Mouse (Mus musculus) testis, adult 2 months (tissue): Measurements from ENCODE around the gene Chmp2a. TPM values are rescaled to one million over a fixed set of nuclear protein-coding genes. Genes with fewer than 3 reads are reported as not detected.

Experiments used
- H3K27ac ChIP-seq: fragments of 200-500 bp; 2 replicates; pipeline ENCODE4 v1.5.1; 2012; ENCODE audit warnings: low read depth, low read length; ENCODE audit not compliant: control insufficient read depth, insufficient read depth
- H3K27me3 ChIP-seq: fragments of 200-500 bp; 2 replicates; pipeline ENCODE4 v1.6.1; 2012; ENCODE audit warnings: mild to moderate bottlenecking, low read length, moderate library complexity; ENCODE audit not compliant: control insufficient read depth, insufficient read depth
- H3K36me3 ChIP-seq: fragments of 200-500 bp; 2 replicates; pipeline ENCODE4 v1.6.1; 2012; ENCODE audit warnings: mild to moderate bottlenecking, low read length; ENCODE audit not compliant: control insufficient read depth, insufficient read depth
- H3K4me1 ChIP-seq: fragments of 200-500 bp; 2 replicates; pipeline ENCODE4 v1.6.1; 2012; ENCODE audit warnings: low read length; ENCODE audit not compliant: control insufficient read depth, insufficient read depth
- H3K4me3 ChIP-seq: fragments of 200-500 bp; 2 replicates; pipeline ENCODE4 v1.5.1; 2012; ENCODE audit warnings: low read depth, mild to moderate bottlenecking, low read length, moderate library complexity, mixed read lengths; ENCODE audit not compliant: control insufficient read depth
- CTCF ChIP-seq: fragments of 200-500 bp; IDR thresholded peaks from 2 replicates; pipeline ENCODE4 v1.5.1; 2012; ENCODE audit warnings: low read depth, mild to moderate bottlenecking, inconsistent platforms, low read length, moderate library complexity; ENCODE audit not compliant: control insufficient read depth, insufficient read depth, insufficient replicate concordance
- POLR2A ChIP-seq: fragments of 200-500 bp; IDR thresholded peaks from 2 replicates; pipeline ENCODE4 v1.6.1; 2012; ENCODE audit warnings: low read depth, mild to moderate bottlenecking, inconsistent platforms, low read length, moderate library complexity; ENCODE audit not compliant: control insufficient read depth
- polyA plus RNA-seq: library from polyadenylated mRNA; depleted of rRNA; stranded (reverse); fragments of >200 nt; gene quantifications from 2 replicates; pipeline ENCODE4 v1.2.3, GENCODE M21; 2012

Chmp2a gene
- polyA plus RNA-seq, 1 experiment: 107 TPM

DNA sequence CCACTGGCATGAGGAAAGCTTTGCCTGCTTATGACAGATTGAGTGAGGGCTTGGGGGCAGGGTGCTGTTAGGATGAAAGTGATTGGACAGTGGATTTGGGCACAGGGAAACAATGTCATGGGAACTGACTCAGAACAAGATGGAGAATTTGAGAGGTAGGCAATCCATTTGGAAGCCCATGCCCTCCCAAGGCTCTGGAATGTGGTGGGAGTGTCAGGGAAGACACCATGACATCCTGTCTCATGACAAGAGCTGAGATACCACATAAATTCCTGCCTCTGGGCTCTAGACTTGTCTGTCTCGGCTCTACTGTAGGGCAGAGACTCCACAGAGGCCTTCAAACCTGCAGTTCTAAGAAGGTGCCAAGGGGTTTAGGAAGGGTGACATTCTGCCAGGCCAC is 6.6 kb upstream of the Chmp2a start:
- Histone ChIP-seq H3K27me3 (no peaks in the 10 kb centered on the region), H3K4me3 (no peak overlapping the region), H3K27ac (no peak overlapping the region), H3K36me3 (no peaks in the 10 kb centered on the region), H3K4me1 (peaks cover 29% of the 10 kb centered on the region)
- TF ChIP-seq CTCF: no peak
- TF ChIP-seq POLR2A: no peak

- Histone ChIP-seq H3K4me1 (peaks cover 35% of the 10 kb centered on the region), H3K36me3 (no peaks in the 10 kb centered on the region), H3K27me3 (no peaks in the 10 kb centered on the region), H3K4me3 (peak overlapping the region; percentile 92), H3K27ac (peak overlapping the region; percentile 97; the same call in 1 of the 2 replicates)
- no peak for TF ChIP-seq CTCF
- no peak for TF ChIP-seq POLR2A
Observed at GRCm38 (mm10) chr7:13039181-13039580, 4.6 kb upstream of the Chmp2a start.

GRCm38 (mm10) chr7:13038621-13039169 is 4.1 kb upstream of the Chmp2a start:
- no peaks in the 10 kb centered on the region for H3K27me3 ChIP-seq
- no peak for TF ChIP-seq CTCF
- no peak for TF ChIP-seq POLR2A
- peaks cover 35% of the 10 kb centered on the region for H3K4me1 ChIP-seq
- peak overlapping the region; percentile 92 for H3K4me3 ChIP-seq
- no peaks in the 10 kb centered on the region for H3K36me3 ChIP-seq
- peak overlapping the region; percentile 97 for H3K27ac ChIP-seq

- Histone ChIP-seq H3K36me3 (no peaks in the 10 kb centered on the region), H3K27ac (peak within 1 kb of the TSS; percentile 97), H3K4me3 (peak within 1 kb of the TSS; percentile 92), H3K4me1 (peaks cover 28% of the 10 kb centered on the region), H3K27me3 (no peaks in the 10 kb centered on the region)
- TF ChIP-seq CTCF (no peak), POLR2A (peak; percentile 76)
Observed at GRCm38 (mm10) chr7:13037901-13038555, 3.4 kb upstream of the Chmp2a start, which contains the start of gene Ube2m. TSS of gene Ube2m (minus strand) at chr7:13038275.

GRCm38 (mm10) chr7:13037366-13037765 is 2.8 kb upstream of the Chmp2a start:
- Histone ChIP-seq H3K4me3 (peak overlapping the region; percentile 92), H3K4me1 (peaks cover 25% of the 10 kb centered on the region), H3K27ac (peak overlapping the region; percentile 94), H3K27me3 (no peaks in the 10 kb centered on the region), H3K36me3 (no peaks in the 10 kb centered on the region; the same call in 1 of the 2 replicates)
- TF ChIP-seq CTCF (no peak), POLR2A (no peak)

- Histone ChIP-seq H3K4me3 (peak overlapping the region; percentile 92), H3K36me3 (no peaks in the 10 kb centered on the region; the same call in 1 of the 2 replicates), H3K27ac (peak overlapping the region; percentile 94), H3K27me3 (no peaks in the 10 kb centered on the region), H3K4me1 (peaks cover 25% of the 10 kb centered on the region)
- no peak for TF ChIP-seq POLR2A
- no peak for TF ChIP-seq CTCF
Observed at GRCm38 (mm10) chr7:13036806-13037205, 2.2 kb upstream of the Chmp2a start.

- H3K4me1 ChIP-seq: peaks cover 25% of the 10 kb centered on the region
- peak overlapping the region; percentile 93 for H3K4me3 ChIP-seq
- H3K36me3 ChIP-seq: no peaks in the 10 kb centered on the region; the same call in none of the 2 replicates
- no peaks in the 10 kb centered on the region for H3K27me3 ChIP-seq
- TF ChIP-seq CTCF: no peak
- no peak for TF ChIP-seq POLR2A
- no peak overlapping the region for H3K27ac ChIP-seq
Observed at GRCm38 (mm10) chr7:13035211-13035855, 726 bp upstream of the Chmp2a start.
